Mouse (Mus musculus): Measurements from ENCODE around the gene Krt88. TPM values are rescaled to one million over a fixed set of nuclear protein-coding genes. Genes with fewer than 3 reads are reported as not detected.

Gene Krt88
- polyA plus RNA-seq, 1 experiment from 2014 or later = not detected

Other genes with a start within 250 kb of the Krt88 start
- 5.3 and 7.2 TPM in 2 replicates for gene Grasp, start 223.6 kb upstream of the Krt88 start, polyA plus RNA-seq (2015; fragmentation: Nextera tagmentation; extraction: Ambion mirVana)
- gene Nr4a1, start 193.5 kb upstream of the Krt88 start, polyA plus RNA-seq (2015; fragmentation: Nextera tagmentation; extraction: Ambion mirVana) = 14.7 and 18.4 TPM in 2 replicates
- gene Atg101, start 163.5 kb upstream of the Krt88 start, polyA plus RNA-seq (2015; fragmentation: Nextera tagmentation; extraction: Ambion mirVana) = 69.7 and 69.9 TPM in 2 replicates
- gene 6030408B16Rik, start 154.5 kb upstream of the Krt88 start, polyA plus RNA-seq (2015; fragmentation: Nextera tagmentation; extraction: Ambion mirVana) = 0.50 and 0.84 TPM in 2 replicates
- gene Krt80, start 77.6 kb upstream of the Krt88 start, polyA plus RNA-seq (2015; fragmentation: Nextera tagmentation; extraction: Ambion mirVana) = 22.6 and 25.3 TPM in 2 replicates
- gene Krt7, start 36.7 kb upstream of the Krt88 start, polyA plus RNA-seq (2015; fragmentation: Nextera tagmentation; extraction: Ambion mirVana) = 162 and 164 TPM in 2 replicates
- 3.0 and 3.6 TPM in 2 replicates for gene Krt87, start 8.9 kb upstream of the Krt88 start, polyA plus RNA-seq (2015; fragmentation: Nextera tagmentation; extraction: Ambion mirVana)
- 0.35 and 1.3 TPM in 2 replicates for gene Krt81, start 16.0 kb downstream of the Krt88 start, polyA plus RNA-seq (2015; fragmentation: Nextera tagmentation; extraction: Ambion mirVana)
- 0.27 and 0.28 TPM in 2 replicates for gene Krt86, start 25.7 kb downstream of the Krt88 start, polyA plus RNA-seq (2015; fragmentation: Nextera tagmentation; extraction: Ambion mirVana)
- 0.58 and 1.7 TPM in 2 replicates for gene Krt83, start 43.8 kb downstream of the Krt88 start, polyA plus RNA-seq (2015; fragmentation: Nextera tagmentation; extraction: Ambion mirVana)
- gene Gm49425, start 69.5 kb downstream of the Krt88 start, polyA plus RNA-seq (2015; fragmentation: Nextera tagmentation; extraction: Ambion mirVana) = 4.4 and 6.7 TPM in 2 replicates
- 54.7 and 75.1 TPM in 2 replicates for gene Krt84, start 85.1 kb downstream of the Krt88 start, polyA plus RNA-seq (2015; fragmentation: Nextera tagmentation; extraction: Ambion mirVana)
- not detected in 2 replicates for gene Krt82, start 102.9 kb downstream of the Krt88 start, polyA plus RNA-seq (2015; fragmentation: Nextera tagmentation; extraction: Ambion mirVana)
- 1.2 TPM in 2 replicates for gene Krt90, start 115.2 kb downstream of the Krt88 start, polyA plus RNA-seq (2015; fragmentation: Nextera tagmentation; extraction: Ambion mirVana)
- 2.0 and 2.8 TPM in 2 replicates for gene Krt75, start 126.2 kb downstream of the Krt88 start, polyA plus RNA-seq (2015; fragmentation: Nextera tagmentation; extraction: Ambion mirVana)
- gene Gm5414, start 180.4 kb downstream of the Krt88 start, polyA plus RNA-seq (2015; fragmentation: Nextera tagmentation; extraction: Ambion mirVana) = not detected in 2 replicates
- not detected in 2 replicates for gene Gm5478, start 199.6 kb downstream of the Krt88 start, polyA plus RNA-seq (2015; fragmentation: Nextera tagmentation; extraction: Ambion mirVana)
- gene Krt6b, start 232.5 kb downstream of the Krt88 start, polyA plus RNA-seq (2015; fragmentation: Nextera tagmentation; extraction: Ambion mirVana) = 5.0 and 8.8 TPM in 2 replicates
- 290 and 312 TPM in 2 replicates for gene Krt6a, start 246.6 kb downstream of the Krt88 start, polyA plus RNA-seq (2015; fragmentation: Nextera tagmentation; extraction: Ambion mirVana)

Data from limb, embryonic 15.5 days (tissue).